Mouse (Mus musculus): Measurements from ENCODE around the gene Slc28a3.

The Slc28a3 gene

GRCm38 (mm10) chr13:58560497-58561138 is 50.1 kb downstream of the Slc28a3 start:
- DNase-seq (ENCODE audit: low read depth): no peak

GRCm38 (mm10) chr13:58558216-58558615 is 52.5 kb downstream of the Slc28a3 start:
- no peak for DNase-seq (ENCODE audit: low read depth)

GRCm38 (mm10) chr13:58556018-58556417 is 54.7 kb downstream of the Slc28a3 start:
- no peak for DNase-seq (ENCODE audit: low read depth)

- DNase-seq (ENCODE audit: low read depth): no peak
Observed at GRCm38 (mm10) chr13:58555561-58555960, 55.1 kb downstream of the Slc28a3 start.

GRCm38 (mm10) chr13:58551924-58552323 is 58.8 kb downstream of the Slc28a3 start:
- no peak for DNase-seq (ENCODE audit: low read depth)

- no peak for DNase-seq (ENCODE audit: low read depth)
Observed at GRCm38 (mm10) chr13:58547570-58547969, 63.1 kb downstream of the Slc28a3 start.

GRCm38 (mm10) chr13:58543688-58544408 is 66.8 kb downstream of the Slc28a3 start:
- DNase-seq (ENCODE audit: low read depth): no peak

- DNase-seq (ENCODE audit: low read depth): peak; percentile 53
Observed at GRCm38 (mm10) chr13:58543066-58543465, 67.6 kb downstream of the Slc28a3 start.

GRCm38 (mm10) chr13:58542601-58543041 is 68.1 kb downstream of the Slc28a3 start:
- DNase-seq (ENCODE audit: low read depth): no peak

- DNase-seq (ENCODE audit: low read depth): no peak
Observed at GRCm38 (mm10) chr13:58542167-58542566, 68.5 kb downstream of the Slc28a3 start.

GRCm38 (mm10) chr13:58541620-58542019 is 69.1 kb downstream of the Slc28a3 start:
- no peak for DNase-seq (ENCODE audit: low read depth)

GRCm38 (mm10) chr13:58538966-58539365 is 71.7 kb downstream of the Slc28a3 start:
- no peak for DNase-seq (ENCODE audit: low read depth)

- no peak for DNase-seq (ENCODE audit: low read depth)
Observed at GRCm38 (mm10) chr13:58538366-58538765, 72.3 kb downstream of the Slc28a3 start.

- no peak for DNase-seq (ENCODE audit: low read depth)
Observed at GRCm38 (mm10) chr13:58537916-58538233, 72.8 kb downstream of the Slc28a3 start.

GRCm38 (mm10) chr13:58537232-58537915 is 73.3 kb downstream of the Slc28a3 start:
- no peak for DNase-seq (ENCODE audit: low read depth)

- no peak for DNase-seq (ENCODE audit: low read depth)
Observed at GRCm38 (mm10) chr13:58536466-58537231, 74.0 kb downstream of the Slc28a3 start.

- no peak for DNase-seq (ENCODE audit: low read depth)
Observed at GRCm38 (mm10) chr13:58535321-58535720, 75.4 kb downstream of the Slc28a3 start.

GRCm38 (mm10) chr13:58534861-58535260 is 75.8 kb downstream of the Slc28a3 start:
- no peak for DNase-seq (ENCODE audit: low read depth)

- no peak for DNase-seq (ENCODE audit: low read depth)
Observed at GRCm38 (mm10) chr13:58534216-58534841, 76.3 kb downstream of the Slc28a3 start.

GRCm38 (mm10) chr13:58524581-58524980 is 86.1 kb downstream of the Slc28a3 start:
- DNase-seq (ENCODE audit: low read depth): no peak

- no peak for DNase-seq (ENCODE audit: low read depth)
Observed at GRCm38 (mm10) chr13:58523761-58524117, 86.9 kb downstream of the Slc28a3 start.

All from c-Kit-positive CD71-negative TER-119-negative erythroid progenitor cells, embryonic 14.5 days (primary cell).